Mouse (Mus musculus) left cerebral cortex, adult 2 months (tissue): Measurements from ENCODE around the gene Gm10337. TPM values are rescaled to one million over a fixed set of nuclear protein-coding genes. Genes with fewer than 3 reads are reported as not detected.
A peak's percentile ranks its signal among the peaks of the same experiment; 100 is the strongest.

Experiments
- DNase-seq, 2 experiments: peaks; one replicate each; pipeline ENCODE4 v3.0.0; 2021 to 2022; ENCODE audit warnings: low spot score in 2 of 2, mixed read lengths in 1 of 2; ENCODE audit errors: extremely low spot score in 1 of 2
- H3K27ac ChIP-seq: fragments of 200-600 bp; 2 replicates; pipeline ENCODE4 v1.8.1; 2022
- H3K4me3 ChIP-seq: fragments of 200-600 bp; 2 replicates; pipeline ENCODE4 v1.8.1; 2022
- CTCF ChIP-seq: fragments of 200-600 bp; IDR thresholded peaks from 2 replicates; pipeline ENCODE4 v1.8.1; 2022; ENCODE audit warnings: antibody characterized with exemption, mild to moderate bottlenecking, moderate library complexity
- intact Hi-C: fragments of 180-260 bp; cut with DNase I; formaldehyde crosslinking; loops from one replicate; pipeline ENCODE4 v1.15.1; 2025
- total RNA-seq, 2 experiments: library from RNA; stranded (reverse); gene quantifications; 2 replicates each; pipeline ENCODE4 v1.2.3; 2021

Gm10337 gene
- total RNA-seq, 2 experiments from 2014 or later: not detected

DNA sequence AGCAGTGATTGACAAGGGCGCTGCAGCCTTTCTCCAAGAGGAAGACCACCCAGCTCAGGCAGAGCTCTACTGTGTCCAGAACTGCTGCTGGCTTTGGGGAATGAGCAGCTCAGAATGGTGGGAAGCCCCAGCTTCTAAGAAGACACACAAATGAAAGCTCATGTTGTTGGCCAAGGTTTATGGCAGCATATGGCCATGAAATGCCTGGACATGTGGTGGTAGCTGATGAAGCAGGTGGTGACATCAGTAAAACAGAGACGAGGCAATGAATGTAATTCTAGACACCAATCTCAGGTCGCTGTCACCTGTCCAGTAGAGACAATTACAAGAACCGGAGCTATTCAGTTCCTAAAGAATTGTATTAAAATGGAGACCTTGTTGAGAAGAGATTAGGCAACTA is 41.3 kb downstream of the Gm10337 start:
- no peak overlapping the region for H3K27ac ChIP-seq
- intact Hi-C loops: no loop called here
- TF ChIP-seq CTCF: no peak
- no peak overlapping the region for H3K4me3 ChIP-seq
- DNase-seq: no peak

DNA sequence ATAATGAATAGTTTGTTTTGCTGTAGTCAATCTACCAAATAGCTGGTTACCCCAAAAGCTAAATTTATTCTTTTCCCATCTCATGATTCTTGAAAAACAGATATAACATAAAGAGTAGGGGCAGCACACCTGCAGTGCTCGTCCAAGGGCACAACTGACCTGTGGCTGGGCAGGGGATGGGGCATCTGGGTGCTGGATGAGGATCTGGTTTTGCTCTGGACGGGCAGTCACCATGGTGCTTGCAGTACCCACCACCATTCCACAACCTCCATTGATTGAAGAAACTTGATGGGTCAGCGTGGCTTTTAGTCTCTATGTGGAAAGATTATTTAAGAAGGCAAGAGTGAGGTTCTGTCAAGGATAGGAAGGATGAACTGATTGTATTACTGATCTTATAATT is 42.7 kb downstream of the Gm10337 start:
- DNase-seq: no peak
- no peak for TF ChIP-seq CTCF
- intact Hi-C loops: loop anchor here (1.0 to 2.0 kb wide), 2 partner anchors 28 to 125 kb away; partner anchors contain the start of gene Tarbp2
- H3K4me3 ChIP-seq: no peak overlapping the region
- H3K27ac ChIP-seq: peak overlapping the region; percentile 88; the same call in 1 of the 2 replicates

DNA sequence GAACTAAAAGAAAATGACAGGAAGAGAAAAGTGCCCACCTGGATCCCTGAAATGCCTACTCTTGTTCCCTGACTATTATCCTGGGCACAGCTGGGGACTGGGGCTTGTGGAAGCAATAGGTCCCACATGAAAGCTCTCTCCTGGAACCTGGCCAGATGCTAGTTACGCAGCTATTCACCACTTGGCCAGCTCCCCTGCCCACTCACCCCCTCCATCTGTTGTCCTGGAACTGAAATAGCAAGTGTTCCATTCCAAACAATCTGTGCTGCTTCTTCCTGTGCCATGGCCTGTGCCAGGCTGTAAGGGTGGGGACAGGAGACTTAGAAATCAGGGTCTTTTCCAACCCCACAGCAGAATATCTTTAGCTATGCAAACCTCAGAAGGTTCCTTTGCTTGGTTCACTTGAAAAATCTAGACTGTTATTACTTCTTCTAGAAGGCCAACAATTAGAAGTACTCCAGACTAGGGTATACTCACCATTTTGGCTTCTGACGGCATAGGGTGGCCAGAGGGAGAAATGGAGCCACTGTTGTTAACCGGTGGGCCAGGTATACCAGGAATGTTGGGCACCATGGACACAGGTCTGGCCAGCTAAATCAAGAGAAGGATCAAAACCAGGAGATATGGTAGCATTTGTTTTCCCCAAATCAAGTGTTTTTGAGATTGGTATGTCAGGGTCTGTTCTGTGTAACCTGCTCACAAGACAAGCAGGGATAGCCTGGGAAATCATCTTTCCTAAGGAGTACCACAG is 43.3 kb downstream of the Gm10337 start:
- peak; percentile 73 to 83 for DNase-seq
- Histone ChIP-seq H3K27ac (peak overlapping the region; percentile 88), H3K4me3 (no peak overlapping the region)
- intact Hi-C loops: loop anchor here (1.0 to 2.0 kb wide), 2 partner anchors 29 to 124 kb away; partner anchors contain the start of gene Tarbp2
- TF ChIP-seq CTCF: no peak

DNA sequence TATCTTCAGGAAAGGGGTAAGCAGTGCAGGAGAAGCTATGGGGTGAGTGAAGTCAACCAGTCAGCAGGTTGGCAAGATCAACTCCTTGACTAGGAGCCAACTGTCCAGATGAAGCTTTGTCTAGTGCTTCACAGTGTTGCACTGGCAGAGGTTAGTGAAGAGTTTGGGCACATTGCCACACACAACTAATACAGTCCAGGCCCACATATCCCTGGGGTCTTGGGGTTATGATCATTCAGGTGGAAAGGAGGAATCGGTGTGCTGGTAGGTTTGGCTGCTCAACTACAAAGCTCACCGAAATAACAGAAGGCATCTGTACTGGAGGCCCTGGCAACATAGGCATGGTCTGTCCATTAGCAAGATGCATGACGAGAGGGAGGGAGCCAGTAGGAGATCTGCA is 44.0 kb downstream of the Gm10337 start:
- no peak for TF ChIP-seq CTCF
- H3K27ac ChIP-seq: peak overlapping the region; percentile 88
- intact Hi-C loops: loop anchor here (2.0 kb wide), 1 partner anchor 123 kb away; no protein-coding TSS in a partner anchor
- H3K4me3 ChIP-seq: no peak overlapping the region
- DNase-seq: no peak

DNA sequence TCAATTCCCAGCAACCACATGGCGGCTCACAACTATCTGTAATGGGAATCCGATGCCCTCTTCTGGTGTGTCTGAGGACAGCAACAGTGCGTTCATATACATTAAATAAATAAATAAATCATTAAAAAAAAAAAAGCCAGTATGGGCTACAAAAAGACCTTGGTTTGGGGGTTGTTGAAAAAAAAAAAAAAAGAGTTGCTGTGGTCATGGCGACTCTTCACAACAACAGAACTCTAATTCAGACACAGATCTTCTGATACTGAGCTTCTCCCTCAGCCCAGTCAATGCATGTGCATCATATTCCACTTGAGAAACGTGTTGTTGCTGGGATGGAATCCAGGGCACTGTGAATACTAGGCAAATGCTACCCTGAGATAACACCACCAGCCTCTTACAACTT is 49.1 kb downstream of the Gm10337 start:
- Histone ChIP-seq H3K27ac (no peak overlapping the region), H3K4me3 (no peak overlapping the region)
- no peak for DNase-seq
- intact Hi-C loops: no loop called here
- no peak; the same call in 1 of the 2 replicates for TF ChIP-seq CTCF

Other genes starting within 250 kb of the Gm10337 start
- 10 to 100 TPM; 13.8 to 17.1 TPM for gene Rarg, start 246.2 kb upstream of the Gm10337 start, total RNA-seq
- not detected for gene Gm9918, start 233.2 kb upstream of the Gm10337 start, total RNA-seq
- gene Mfsd5, start 224.3 kb upstream of the Gm10337 start, total RNA-seq: 10 to 100 TPM; 40.6 to 42.8 TPM
- 1 to 10 TPM; 1.1 to 1.5 TPM for gene Espl1, start 207.5 kb upstream of the Gm10337 start, total RNA-seq
- gene Pfdn5, start 177.6 kb upstream of the Gm10337 start, total RNA-seq: 100 to 1,000 TPM; 408 to 428 TPM
- gene Myg1, start 172.0 kb upstream of the Gm10337 start, total RNA-seq: 10 to 100 TPM; 65.1 to 67.9 TPM
- gene Aaas, start 153.0 kb upstream of the Gm10337 start, total RNA-seq: 10 to 100 TPM; 14.3 to 18.9 TPM
- under 1 TPM; 0.27 to 0.61 TPM for gene Sp7, start 136.5 kb upstream of the Gm10337 start, total RNA-seq
- gene Sp1, start 97.6 kb upstream of the Gm10337 start, total RNA-seq: 10 to 100 TPM; 26.8 to 27.2 TPM
- gene Amhr2, start 58.4 kb upstream of the Gm10337 start, total RNA-seq: 1 to 10 TPM in 1 of 2 experiments, under 1 TPM in 1; 0.98 to 3.2 TPM
- gene Prr13, start 44.7 kb upstream of the Gm10337 start, total RNA-seq: 10 to 100 TPM; 46.1 to 47.6 TPM
- 100 to 1,000 TPM; 497 to 500 TPM for gene Pcbp2, start 33.2 kb upstream of the Gm10337 start, total RNA-seq
- gene Map3k12, start 13.3 kb downstream of the Gm10337 start, total RNA-seq: 10 to 100 TPM; 96.5 to 96.8 TPM
- gene Tarbp2, start 14.5 kb downstream of the Gm10337 start, total RNA-seq: 10 to 100 TPM; 32.4 to 36.2 TPM
- gene Npff, start 21.2 kb downstream of the Gm10337 start, total RNA-seq: 1 to 10 TPM; 2.4 to 2.6 TPM
- gene Gm28047, start 121.3 kb downstream of the Gm10337 start, total RNA-seq: 1 to 10 TPM in 1 of 2 experiments, not detected in 1; 2.1 TPM
- gene Atf7, start 121.7 kb downstream of the Gm10337 start, total RNA-seq: 10 to 100 TPM; 35.3 to 39.2 TPM
- gene Atp5g2, start 168.6 kb downstream of the Gm10337 start, total RNA-seq: 10 to 100 TPM; 11.1 to 14.8 TPM
- gene Calcoco1, start 218.5 kb downstream of the Gm10337 start, total RNA-seq: 10 to 100 TPM; 79.8 to 85.7 TPM